Mouse (Mus musculus) neural tube, embryonic 11.5 days (tissue): ENCODE measurements around the gene Kdm2a. TPM values are rescaled to one million over a fixed set of nuclear protein-coding genes. Genes with fewer than 3 reads are reported as not detected.
"Not testable (repeated sequence)": the region's sequence is repeated elsewhere in the genome, so short reads cannot be mapped to it uniquely, and the experiment has no call there.

Experiments
- ATAC-seq: fragments of 200-750 bp; cut with Nextera tagmentation; 2 replicates; pipeline ENCODE4 v1.8.0; 2017; ENCODE audit warnings: moderate number of reproducible peaks, mild to moderate bottlenecking, moderate TSS enrichment, moderate library complexity; ENCODE audit not compliant: insufficient read depth, low FRiP score, low TSS enrichment
- DNase-seq: peaks from one replicate; pipeline ENCODE4 v3.0.0-alpha.2; 2015; ENCODE audit warnings: low spot score
- H3K27ac ChIP-seq: fragments of 300-500 bp; sonication (generic); 2 replicates; pipeline ENCODE4 v1.5.1; 2014; ENCODE audit warnings: low read depth, mild to moderate bottlenecking, low read length
- H3K27me3 ChIP-seq: fragments of 300-500 bp; sonication (generic); 2 replicates; pipeline ENCODE4 v1.6.1; 2014; ENCODE audit warnings: mild to moderate bottlenecking, low read length, mixed read lengths; ENCODE audit not compliant: control insufficient read depth, insufficient read depth
- H3K36me3 ChIP-seq: fragments of 300-500 bp; sonication (generic); 2 replicates; pipeline ENCODE4 v1.6.1; 2014; ENCODE audit warnings: mild to moderate bottlenecking, low read length, moderate library complexity, mixed read lengths; ENCODE audit not compliant: control insufficient read depth, insufficient read depth
- H3K4me1 ChIP-seq: fragments of 300-500 bp; sonication (generic); 2 replicates; pipeline ENCODE4 v1.6.1; 2014; ENCODE audit warnings: low read length, mixed read lengths; ENCODE audit not compliant: control insufficient read depth, insufficient read depth
- H3K4me2 ChIP-seq: fragments of 300-500 bp; sonication (generic); 2 replicates; pipeline ENCODE4 v1.6.1; 2014; ENCODE audit warnings: low read depth, mild to moderate bottlenecking, moderate library complexity
- H3K4me3 ChIP-seq: fragments of 300-500 bp; sonication (generic); 2 replicates; pipeline ENCODE4 v1.5.1; 2014; ENCODE audit warnings: low read depth, low read length
- H3K9ac ChIP-seq: fragments of 300-500 bp; sonication (generic); 2 replicates; pipeline ENCODE4 v1.6.1; 2014; ENCODE audit warnings: mild to moderate bottlenecking, low read length
- H3K9me3 ChIP-seq: fragments of 300-500 bp; sonication (generic); 2 replicates; pipeline ENCODE4 v1.6.1; 2016; ENCODE audit warnings: low read length; ENCODE audit not compliant: control insufficient read depth
- WGBS: fragments of 180-500 bp; shearing (Covaris S2); extraction: QIAGEN DNeasy Blood & Tissue Kit; methylation state at CpG from one replicate; pipeline ENCODE4 v1.1.7; 2014; 5-methylcytosine and 5-hydroxymethylcytosine counted together
- polyA plus RNA-seq: library from polyadenylated mRNA; unstranded; fragments of >200 nt; fragmentation: Nextera tagmentation; extraction: Ambion mirVana; gene quantifications from 2 replicates; pipeline ENCODE4 v1.2.1, GENCODE M21; 2014

Kdm2a gene
- polyA plus RNA-seq, 1 experiment from 2014 or later = 44.1 TPM

- no peaks in the 10 kb centered on the region for H3K36me3 ChIP-seq
- H3K4me2 ChIP-seq = peak overlapping the region; percentile 82
- WGBS = 0% methylated on average over 33 of the region's 90 CpGs
- H3K27ac ChIP-seq = peak overlapping the region; percentile 94
- ATAC-seq = peak; percentile 88
- DNase-seq = peak; percentile 100
- peaks cover 11% of the 10 kb centered on the region for H3K4me1 ChIP-seq
- H3K4me3 ChIP-seq = peak overlapping the region; percentile 100
- H3K9me3 ChIP-seq = no peaks in the 10 kb centered on the region
- peak overlapping the region; percentile 99 for H3K9ac ChIP-seq
- H3K27me3 ChIP-seq = no peaks in the 10 kb centered on the region
Observed at GRCm38 (mm10) chr19:4396998-4397797, 887 bp downstream of the Kdm2a start.

GRCm38 (mm10) chr19:4396081-4396997 lies 1.7 kb downstream of the Kdm2a start:
- H3K9ac ChIP-seq = peak overlapping the region; percentile 99
- peak overlapping the region; percentile 100 for H3K4me3 ChIP-seq
- peak overlapping the region; percentile 82 for H3K4me2 ChIP-seq
- under 1% methylated on average over 58 of the region's 80 CpGs for WGBS
- no peaks in the 10 kb centered on the region for H3K36me3 ChIP-seq
- H3K4me1 ChIP-seq = peaks cover 11% of the 10 kb centered on the region
- peak; percentile 32 for DNase-seq
- H3K9me3 ChIP-seq = no peaks in the 10 kb centered on the region
- no peaks in the 10 kb centered on the region for H3K27me3 ChIP-seq
- ATAC-seq = peak; percentile 21; the same call in 1 of the 2 replicates
- peak overlapping the region; percentile 94 for H3K27ac ChIP-seq

DNA sequence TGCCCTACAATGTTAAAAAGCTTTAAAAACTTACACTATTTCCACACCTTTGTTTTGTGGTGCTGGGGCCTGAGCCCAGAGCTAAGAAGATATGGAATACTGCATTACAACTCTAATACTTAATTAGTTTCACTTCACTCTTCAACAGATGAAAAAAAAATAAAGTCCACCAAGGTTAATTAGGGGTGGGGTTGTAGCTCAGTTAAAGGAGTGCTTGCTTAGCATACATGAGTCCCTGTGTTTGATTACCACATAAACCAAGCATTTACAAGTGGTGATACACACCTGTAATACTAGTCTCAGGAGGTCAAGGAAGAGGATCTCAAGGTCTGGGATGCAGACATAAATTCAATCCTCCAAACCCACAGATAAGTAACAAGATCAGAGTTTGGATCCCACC lies 10.8 kb downstream of the Kdm2a start:
- Histone ChIP-seq H3K9ac (no peak overlapping the region), H3K4me2 (no peak overlapping the region), H3K4me3 (no peak overlapping the region), H3K4me1 (no peaks in the 10 kb centered on the region), H3K27me3 (no peaks in the 10 kb centered on the region), H3K9me3 (no peaks in the 10 kb centered on the region), H3K36me3 (peaks cover 2% of the 10 kb centered on the region; the same call in 1 of the 2 replicates), H3K27ac (no peak overlapping the region)
- ATAC-seq (no peak), DNase-seq (no peak)

DNA sequence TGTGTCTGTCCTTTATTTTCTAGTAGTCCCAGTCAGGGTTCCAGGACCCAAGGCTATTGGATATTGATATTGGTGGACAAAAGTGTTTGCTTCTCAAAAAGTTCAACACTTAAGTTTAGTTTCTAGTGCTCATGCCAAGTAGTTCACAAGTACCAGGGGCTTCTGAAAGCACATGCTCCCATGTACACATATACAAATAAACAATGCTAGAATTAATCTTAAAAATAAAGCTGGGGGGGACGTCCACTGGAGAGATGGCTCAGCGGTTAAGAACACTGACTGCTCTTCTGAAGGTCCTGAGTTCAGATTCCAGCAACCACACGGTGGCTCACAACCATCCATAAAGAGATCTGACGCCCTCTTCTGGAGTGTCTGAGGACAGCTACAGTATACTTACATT lies 13.1 kb downstream of the Kdm2a start:
- Histone ChIP-seq H3K36me3 (peaks cover 2% of the 10 kb centered on the region; the same call in 1 of the 2 replicates), H3K9me3 (no peaks in the 10 kb centered on the region)

GRCm38 (mm10) chr19:4384322-4384721 lies 13.8 kb downstream of the Kdm2a start:
- Histone ChIP-seq H3K36me3 (peaks cover 2% of the 10 kb centered on the region; the same call in 1 of the 2 replicates), H3K9ac (no peak overlapping the region), H3K27ac (no peak overlapping the region), H3K27me3 (no peaks in the 10 kb centered on the region), H3K4me2 (no peak overlapping the region), H3K4me3 (no peak overlapping the region), H3K4me1 (no peaks in the 10 kb centered on the region), H3K9me3 (no peaks in the 10 kb centered on the region)
- DNase-seq (no peak), ATAC-seq (no peak)
- 65% methylated on average over 1 of the region's 1 CpGs for WGBS

More for the DNA sequence above, 13.1 kb downstream of the Kdm2a start:
- no peak overlapping the region for H3K4me3 ChIP-seq
- ATAC-seq (no peak), DNase-seq (no peak)
- H3K4me1 ChIP-seq = no peaks in the 10 kb centered on the region
- H3K27ac ChIP-seq = no peak overlapping the region
- WGBS = 82% methylated on average over 4 of the region's 4 CpGs
- no peak overlapping the region for H3K4me2 ChIP-seq
- H3K9ac ChIP-seq = no peak overlapping the region
- no peaks in the 10 kb centered on the region for H3K27me3 ChIP-seq

GRCm38 (mm10) chr19:4383306-4383705 lies 14.8 kb downstream of the Kdm2a start:
- Histone ChIP-seq H3K36me3 (peaks cover 2% of the 10 kb centered on the region; the same call in 1 of the 2 replicates), H3K27ac (no peak overlapping the region)

GRCm38 (mm10) chr19:4382303-4382702 lies 15.8 kb downstream of the Kdm2a start:
- not testable (repeated sequence) for H3K4me1 ChIP-seq, H3K36me3 ChIP-seq, H3K9ac ChIP-seq, H3K27ac ChIP-seq, H3K9me3 ChIP-seq, DNase-seq, ATAC-seq, H3K4me2 ChIP-seq, H3K27me3 ChIP-seq, H3K4me3 ChIP-seq
- 92% methylated on average over 1 of the region's 1 CpGs for WGBS

More at GRCm38 (mm10) chr19:4383306-4383705, 14.8 kb downstream of the Kdm2a start:
- no peak for DNase-seq
- Histone ChIP-seq H3K4me1 (no peaks in the 10 kb centered on the region), H3K4me3 (no peak overlapping the region), H3K27me3 (no peaks in the 10 kb centered on the region), H3K9ac (no peak overlapping the region), H3K4me2 (no peak overlapping the region), H3K9me3 (no peaks in the 10 kb centered on the region)
- no peak for ATAC-seq

DNA sequence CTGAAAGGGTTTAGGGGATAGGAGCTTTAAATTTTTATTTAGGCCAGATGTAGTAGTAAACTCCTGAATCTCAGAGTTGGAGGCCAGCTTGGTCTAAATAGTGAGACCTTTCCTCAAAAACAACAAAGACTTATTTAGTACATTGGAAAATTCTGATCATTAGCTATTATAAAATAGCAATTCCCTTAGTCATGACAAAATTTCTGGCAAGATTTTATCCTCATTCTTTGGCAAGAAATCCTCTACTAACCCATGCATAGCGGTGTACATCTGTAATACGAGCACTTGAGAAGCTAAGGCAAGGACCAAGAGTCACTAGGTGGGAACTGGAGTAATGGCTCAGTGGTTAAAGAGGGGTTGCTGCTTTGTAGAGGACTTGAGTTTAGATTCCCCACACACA lies 27.4 kb downstream of the Kdm2a start:
- ATAC-seq (no peak), DNase-seq (no peak)
- H3K4me3 ChIP-seq = no peak overlapping the region
- WGBS = 93% methylated on average over 2 of the region's 2 CpGs
- no peaks in the 10 kb centered on the region for H3K4me1 ChIP-seq
- H3K9me3 ChIP-seq = no peaks in the 10 kb centered on the region
- no peaks in the 10 kb centered on the region for H3K36me3 ChIP-seq
- H3K27ac ChIP-seq = no peak overlapping the region
- H3K4me2 ChIP-seq = no peak overlapping the region
- H3K27me3 ChIP-seq = no peaks in the 10 kb centered on the region
- H3K9ac ChIP-seq = no peak overlapping the region
